Mouse (Mus musculus) liver, adult 2 months (tissue): ENCODE measurements around the gene Epb41l4b. TPM values are rescaled to one million over a fixed set of nuclear protein-coding genes. Genes with fewer than 3 reads are reported as not detected.

Experiments
- DNase-seq: peaks from one replicate; pipeline ENCODE4 v3.0.0-alpha.2; 2011; ENCODE audit warnings: low read depth, low spot score; ENCODE audit errors: extremely low read depth
- H3K27ac ChIP-seq: fragments of 200-500 bp; replicated peaks from 2 replicates; pipeline ENCODE4 v1.5.1; 2012; ENCODE audit warnings: low read depth, mild to moderate bottlenecking, control low read depth, inconsistent platforms, low read length; ENCODE audit not compliant: insufficient read depth
- H3K27me3 ChIP-seq: fragments of 200-500 bp; 2 replicates; pipeline ENCODE4 v1.6.1; 2012; ENCODE audit warnings: mild to moderate bottlenecking, moderate library complexity, low read length, inconsistent platforms; ENCODE audit not compliant: control insufficient read depth, insufficient read depth
- H3K36me3 ChIP-seq: fragments of 200-500 bp; 2 replicates; pipeline ENCODE4 v1.6.1; 2012; ENCODE audit warnings: low read length, inconsistent platforms; ENCODE audit not compliant: control insufficient read depth, insufficient read depth
- H3K4me1 ChIP-seq: fragments of 200-500 bp; 2 replicates; pipeline ENCODE4 v1.6.1; 2011; ENCODE audit warnings: low read length; ENCODE audit not compliant: control insufficient read depth, insufficient read depth
- H3K4me3 ChIP-seq: fragments of 200-500 bp; 2 replicates; pipeline ENCODE4 v1.5.1; 2011; ENCODE audit warnings: low read depth, mild to moderate bottlenecking, control low read depth, low read length, moderate library complexity; ENCODE audit not compliant: insufficient read depth
- H3K79me2 ChIP-seq: fragments of 200-500 bp; 2 replicates; pipeline ENCODE4 v1.6.1; 2012; ENCODE audit warnings: inconsistent platforms, mild to moderate bottlenecking, low read length, moderate library complexity; ENCODE audit not compliant: control insufficient read depth, insufficient read depth
- H3K9ac ChIP-seq: fragments of 200-500 bp; 2 replicates; pipeline ENCODE4 v1.6.1; 2012; ENCODE audit warnings: low read depth, mild to moderate bottlenecking, control low read depth, inconsistent platforms, low read length
- CTCF ChIP-seq: fragments of 200-500 bp; IDR thresholded peaks from 2 replicates; pipeline ENCODE4 v1.5.1; 2011; ENCODE audit warnings: low read depth, low read length, control low read depth
- POLR2A ChIP-seq: fragments of 200-500 bp; IDR thresholded peaks from 2 replicates; pipeline ENCODE4 v1.6.1; 2011; ENCODE audit warnings: low read length, control low read depth; ENCODE audit not compliant: insufficient read depth; ENCODE audit errors: extremely low read depth
- WGBS: fragments of 180-500 bp; shearing (Covaris S2); methylation state at CpG from one replicate; pipeline ENCODE4 v1.1.7; 2018; 5-methylcytosine and 5-hydroxymethylcytosine counted together
- polyA plus RNA-seq: library from polyadenylated mRNA; depleted of rRNA; stranded (reverse); fragments of >200 nt; gene quantifications from 2 replicates; pipeline ENCODE4 v1.2.3, GENCODE M21; 2012
- total RNA-seq: library from RNA; depleted of rRNA; stranded (reverse); fragments of >200 nt; gene quantifications from 2 replicates; pipeline ENCODE4 v1.2.3, GENCODE M21; 2014

The Epb41l4b gene
- total and polyA plus RNA-seq, 2 experiments, result 33.9 to 44.7 TPM

- TF ChIP-seq CTCF, result no peak
- no peak for TF ChIP-seq POLR2A
- H3K27me3 ChIP-seq, result no peaks in the 10 kb centered on the region
- no peaks in the 10 kb centered on the region for H3K79me2 ChIP-seq
- no peak overlapping the region for H3K4me3 ChIP-seq
- no peak overlapping the region for H3K27ac ChIP-seq
- H3K36me3 ChIP-seq, result no peaks in the 10 kb centered on the region
- no peak for DNase-seq
- no peak overlapping the region for H3K9ac ChIP-seq
- no peaks in the 10 kb centered on the region for H3K4me1 ChIP-seq
- WGBS, result 83% methylated on average over 3 of the region's 3 CpGs
Observed at GRCm38 (mm10) chr4:57168680-57169079, 25.4 kb upstream of the Epb41l4b start.

GRCm38 (mm10) chr4:57168277-57168676 is 25.0 kb upstream of the Epb41l4b start:
- Histone ChIP-seq H3K9ac (no peak overlapping the region), H3K36me3 (no peaks in the 10 kb centered on the region), H3K27ac (no peak overlapping the region), H3K4me1 (no peaks in the 10 kb centered on the region), H3K4me3 (no peak overlapping the region), H3K79me2 (no peaks in the 10 kb centered on the region), H3K27me3 (no peaks in the 10 kb centered on the region)
- WGBS, result 80% methylated on average over 1 of the region's 1 CpGs
- TF ChIP-seq CTCF (no peak), POLR2A (no peak)
- DNase-seq, result no peak

GRCm38 (mm10) chr4:57166922-57167870 is 24.0 kb upstream of the Epb41l4b start:
- Histone ChIP-seq H3K4me1 (no peaks in the 10 kb centered on the region), H3K36me3 (no peaks in the 10 kb centered on the region), H3K27me3 (no peaks in the 10 kb centered on the region), H3K9ac (no peak overlapping the region), H3K4me3 (no peak overlapping the region), H3K27ac (no peak overlapping the region), H3K79me2 (no peaks in the 10 kb centered on the region)
- peak; percentile 31 for DNase-seq
- 65% methylated on average over 12 of the region's 12 CpGs for WGBS
- TF ChIP-seq CTCF (no peak), POLR2A (no peak)

- no peak for DNase-seq
- Histone ChIP-seq H3K4me1 (peaks cover 4% of the 10 kb centered on the region; the same call in 1 of the 2 replicates), H3K4me3 (no peak overlapping the region), H3K79me2 (no peaks in the 10 kb centered on the region), H3K27ac (no peak overlapping the region), H3K36me3 (no peaks in the 10 kb centered on the region), H3K9ac (no peak overlapping the region), H3K27me3 (no peaks in the 10 kb centered on the region)
- 29% methylated on average over 3 of the region's 3 CpGs for WGBS
- no peak for TF ChIP-seq CTCF
- TF ChIP-seq POLR2A, result no peak
Observed at GRCm38 (mm10) chr4:57165654-57166053, 22.4 kb upstream of the Epb41l4b start.

GRCm38 (mm10) chr4:57164578-57165210 is 21.5 kb upstream of the Epb41l4b start:
- TF ChIP-seq POLR2A, result no peak
- no peak for TF ChIP-seq CTCF
- Histone ChIP-seq H3K4me3 (no peak overlapping the region), H3K27me3 (no peaks in the 10 kb centered on the region), H3K9ac (no peak overlapping the region), H3K36me3 (no peaks in the 10 kb centered on the region), H3K4me1 (peaks cover 6% of the 10 kb centered on the region; the same call in 1 of the 2 replicates), H3K79me2 (no peaks in the 10 kb centered on the region), H3K27ac (no peak overlapping the region)
- WGBS, result 94% methylated on average over 9 of the region's 9 CpGs
- no peak for DNase-seq
